Mouse (Mus musculus): ENCODE data around the gene Cd86. TPM values are rescaled to one million over a fixed set of nuclear protein-coding genes. Genes with fewer than 3 reads are reported as not detected.
A peak's percentile ranks its signal among the peaks of the same experiment; 100 is the strongest.

The Cd86 gene
- polyA plus RNA-seq (2016; fragmentation: Nextera tagmentation; extraction: Ambion mirVana): 1.2 and 1.7 TPM in 2 replicates

- 91% methylated on average over 13 of the region's 13 CpGs for WGBS
- no peak within 1 kb of the TSS for H3K4me3 ChIP-seq
- no peak within 1 kb of the TSS for H3K9ac ChIP-seq (replicated peaks)
These were observed at the start of gene Cd86 for GRCm38 (mm10) chr16:36665782-36666181. Gene Cd86 (minus strand): TSS chr16:36666081.

GRCm38 (mm10) chr16:36711760-36712159 lies 45.9 kb upstream of the Cd86 start:
- no peaks in the 10 kb centered on the region for H3K4me1 ChIP-seq
- no peak overlapping the region for H3K9ac ChIP-seq (replicated peaks)
- no peak for ATAC-seq (ENCODE audit: low FRiP score, low read depth)
- no peaks in the 10 kb centered on the region for H3K9me3 ChIP-seq
- H3K27me3 ChIP-seq: no peaks in the 10 kb centered on the region
- no peaks in the 10 kb centered on the region for H3K36me3 ChIP-seq
- no peak overlapping the region for H3K4me3 ChIP-seq
- WGBS: 91% methylated on average over 12 of the region's 12 CpGs
- no peak overlapping the region for H3K4me2 ChIP-seq (replicated peaks)
- no peak overlapping the region for H3K27ac ChIP-seq (replicated peaks)

More at GRCm38 (mm10) chr16:36665782-36666181, at the start of gene Cd86:
- H3K36me3 ChIP-seq: no peaks in the 10 kb centered on the region
- no peak for ATAC-seq (ENCODE audit: low FRiP score, low read depth)
- no peaks in the 10 kb centered on the region for H3K27me3 ChIP-seq
- no peaks in the 10 kb centered on the region for H3K4me1 ChIP-seq
- no peak within 1 kb of the TSS for H3K4me2 ChIP-seq (replicated peaks)
- H3K27ac ChIP-seq (replicated peaks): no peak within 1 kb of the TSS
- H3K9me3 ChIP-seq: no peaks in the 10 kb centered on the region

- Histone ChIP-seq H3K4me3 (no peak overlapping the region), H3K27ac (replicated peaks) (no peak overlapping the region), H3K9me3 (no peaks in the 10 kb centered on the region), H3K36me3 (no peaks in the 10 kb centered on the region), H3K4me2 (replicated peaks) (no peak overlapping the region), H3K27me3 (no peaks in the 10 kb centered on the region), H3K9ac (replicated peaks) (no peak overlapping the region), H3K4me1 (no peaks in the 10 kb centered on the region)
- 96% methylated on average over 2 of the region's 2 CpGs for WGBS
- ATAC-seq (ENCODE audit: low FRiP score, low read depth): no peak
These were observed 44.9 kb upstream of the Cd86 start for GRCm38 (mm10) chr16:36710794-36711193.

GRCm38 (mm10) chr16:36709405-36709804 lies 43.5 kb upstream of the Cd86 start:
- Histone ChIP-seq H3K36me3 (no peaks in the 10 kb centered on the region), H3K9ac (replicated peaks) (no peak overlapping the region), H3K9me3 (no peaks in the 10 kb centered on the region), H3K4me3 (no peak overlapping the region), H3K4me2 (replicated peaks) (no peak overlapping the region), H3K4me1 (no peaks in the 10 kb centered on the region), H3K27ac (replicated peaks) (no peak overlapping the region), H3K27me3 (no peaks in the 10 kb centered on the region)
- WGBS: 94% methylated on average over 17 of the region's 17 CpGs
- ATAC-seq (ENCODE audit: low FRiP score, low read depth): no peak

- no peak overlapping the region for H3K4me2 ChIP-seq (replicated peaks)
- H3K9me3 ChIP-seq: no peaks in the 10 kb centered on the region
- no peak overlapping the region for H3K4me3 ChIP-seq
- H3K4me1 ChIP-seq: no peaks in the 10 kb centered on the region
- no peak overlapping the region for H3K9ac ChIP-seq (replicated peaks)
- WGBS: 89% methylated on average over 7 of the region's 7 CpGs
- no peaks in the 10 kb centered on the region for H3K27me3 ChIP-seq
- no peak overlapping the region for H3K27ac ChIP-seq (replicated peaks)
- H3K36me3 ChIP-seq: no peaks in the 10 kb centered on the region
- no peak for ATAC-seq (ENCODE audit: low FRiP score, low read depth)
These were observed 42.9 kb upstream of the Cd86 start for GRCm38 (mm10) chr16:36708751-36709150.

- Histone ChIP-seq H3K9me3 (no peaks in the 10 kb centered on the region), H3K9ac (replicated peaks) (no peak overlapping the region), H3K4me3 (no peak overlapping the region), H3K27ac (replicated peaks) (no peak overlapping the region), H3K36me3 (no peaks in the 10 kb centered on the region), H3K27me3 (no peaks in the 10 kb centered on the region), H3K4me1 (no peaks in the 10 kb centered on the region), H3K4me2 (replicated peaks) (no peak overlapping the region)
- 84% methylated on average over 5 of the region's 6 CpGs for WGBS
- ATAC-seq (ENCODE audit: low FRiP score, low read depth): no peak
These were observed 42.0 kb upstream of the Cd86 start for GRCm38 (mm10) chr16:36707702-36708423.

- Histone ChIP-seq H3K4me2 (replicated peaks) (no peak overlapping the region), H3K4me1 (no peaks in the 10 kb centered on the region), H3K27me3 (no peaks in the 10 kb centered on the region), H3K9ac (replicated peaks) (no peak overlapping the region), H3K27ac (replicated peaks) (no peak overlapping the region), H3K9me3 (no peaks in the 10 kb centered on the region), H3K4me3 (no peak overlapping the region), H3K36me3 (no peaks in the 10 kb centered on the region)
- 91% methylated on average over 2 of the region's 2 CpGs for WGBS
- ATAC-seq (ENCODE audit: low FRiP score, low read depth): no peak
These were observed 34.6 kb upstream of the Cd86 start for GRCm38 (mm10) chr16:36700484-36700883.

GRCm38 (mm10) chr16:36697331-36697730 lies 31.4 kb upstream of the Cd86 start:
- Histone ChIP-seq H3K27me3 (peaks cover 30% of the 10 kb centered on the region), H3K4me2 (replicated peaks) (no peak overlapping the region), H3K9me3 (no peaks in the 10 kb centered on the region), H3K4me3 (no peak overlapping the region), H3K36me3 (no peaks in the 10 kb centered on the region), H3K27ac (replicated peaks) (no peak overlapping the region), H3K9ac (replicated peaks) (no peak overlapping the region), H3K4me1 (peaks cover 7% of the 10 kb centered on the region; the same call in 1 of the 2 replicates)
- 76% methylated on average over 8 of the region's 8 CpGs for WGBS
- ATAC-seq (ENCODE audit: low FRiP score, low read depth): no peak

- H3K36me3 ChIP-seq: no peaks in the 10 kb centered on the region
- no peaks in the 10 kb centered on the region for H3K9me3 ChIP-seq
- peaks cover 7% of the 10 kb centered on the region; the same call in 1 of the 2 replicates for H3K4me1 ChIP-seq
- ATAC-seq (ENCODE audit: low FRiP score, low read depth): no peak
- no peak overlapping the region for H3K27ac ChIP-seq (replicated peaks)
- no peak overlapping the region for H3K9ac ChIP-seq (replicated peaks)
- no peak overlapping the region for H3K4me3 ChIP-seq
- no peak overlapping the region for H3K4me2 ChIP-seq (replicated peaks)
- H3K27me3 ChIP-seq: peaks cover 33% of the 10 kb centered on the region
- 52% methylated on average over 9 of the region's 9 CpGs for WGBS
These were observed 29.0 kb upstream of the Cd86 start for GRCm38 (mm10) chr16:36694798-36695290.

- peak within 1 kb of the TSS; percentile 43 for H3K4me3 ChIP-seq
- H3K9me3 ChIP-seq: no peaks in the 10 kb centered on the region
- H3K4me1 ChIP-seq: peaks cover 7% of the 10 kb centered on the region; the same call in 1 of the 2 replicates
- WGBS: 2% methylated on average over 40 of the region's 40 CpGs
- peak within 1 kb of the TSS; percentile 75 for H3K4me2 ChIP-seq (replicated peaks)
- H3K27ac ChIP-seq (replicated peaks): no peak within 1 kb of the TSS
- H3K9ac ChIP-seq (replicated peaks): peak within 1 kb of the TSS; percentile 44
- H3K36me3 ChIP-seq: no peaks in the 10 kb centered on the region
- no peak for ATAC-seq (ENCODE audit: low FRiP score, low read depth)
- peaks cover 33% of the 10 kb centered on the region for H3K27me3 ChIP-seq
These were observed 28.0 kb upstream of the Cd86 start, which contains the start of gene Ildr1 for GRCm38 (mm10) chr16:36693818-36694413. Gene Ildr1 (plus strand): TSS chr16:36693978.

- H3K9ac ChIP-seq (replicated peaks): no peak overlapping the region
- no peaks in the 10 kb centered on the region for H3K9me3 ChIP-seq
- no peak overlapping the region for H3K27ac ChIP-seq (replicated peaks)
- no peak for ATAC-seq (ENCODE audit: low FRiP score, low read depth)
- no peak overlapping the region for H3K4me3 ChIP-seq
- H3K27me3 ChIP-seq: peaks cover 33% of the 10 kb centered on the region
- H3K4me2 ChIP-seq (replicated peaks): no peak overlapping the region
- 72% methylated on average over 3 of the region's 3 CpGs for WGBS
- H3K4me1 ChIP-seq: peaks cover 7% of the 10 kb centered on the region; the same call in 1 of the 2 replicates
- no peaks in the 10 kb centered on the region for H3K36me3 ChIP-seq
These were observed 25.6 kb upstream of the Cd86 start for GRCm38 (mm10) chr16:36691484-36691883.

GRCm38 (mm10) chr16:36688076-36688475 lies 22.2 kb upstream of the Cd86 start:
- Histone ChIP-seq H3K4me3 (no peak overlapping the region), H3K9ac (replicated peaks) (no peak overlapping the region), H3K4me1 (no peaks in the 10 kb centered on the region), H3K9me3 (no peaks in the 10 kb centered on the region), H3K4me2 (replicated peaks) (no peak overlapping the region), H3K27me3 (peaks cover 11% of the 10 kb centered on the region; the same call in 1 of the 2 replicates), H3K27ac (replicated peaks) (no peak overlapping the region), H3K36me3 (no peaks in the 10 kb centered on the region)
- ATAC-seq (ENCODE audit: low FRiP score, low read depth): no peak
- WGBS: 94% methylated on average over 2 of the region's 2 CpGs
